ENCODE assay signal across 25 mouse cellular contexts in genomic region chrX:21220422-21220821, GRCm38 (mm10). TPM values are rescaled to one million over a fixed set of nuclear protein-coding genes. Genes with fewer than 3 reads are reported as not detected.
"Had no signal": no experiment of that assay in that cellular context is flagged by ENCODE, and none has a peak within 500 bp of the region (broad histone marks: within the 10 kb centered on the region; RNA-seq: fewer than 3 reads in every experiment).

No protein-coding gene starts in this region.

- H3K27ac ChIP-seq: neural tube, embryonic 12.5 days; neural tube, embryonic 13.5 days; neural tube, embryonic 15.5 days; stomach, embryonic 15.5 days; stomach, postnatal 0 days had no signal

- DNase-seq: retina, postnatal 1 day; right cerebral cortex, adult 18-20 months; right cerebral cortex, postnatal 14 days; right cerebral cortex, postnatal 25 days; right cerebral cortex, postnatal 4 days; spleen, adult 18-20 months; thymus, adult 18-20 months; thymus, adult 2 months; thymus, postnatal 14 days; thymus, postnatal 25 days; thymus, postnatal 36 days; thymus, postnatal 4 days had no signal

- H3K27me3 ChIP-seq: neural tube, embryonic 12.5 days; neural tube, embryonic 13.5 days; neural tube, embryonic 15.5 days; stomach, embryonic 15.5 days had no signal

- H3K36me3 ChIP-seq: neural tube, embryonic 12.5 days; neural tube, embryonic 13.5 days; neural tube, embryonic 15.5 days; stomach, embryonic 15.5 days had no signal

- H3K4me1 ChIP-seq: neural tube, embryonic 12.5 days; neural tube, embryonic 13.5 days; neural tube, embryonic 15.5 days; stomach, embryonic 15.5 days had no signal

- H3K9me3 ChIP-seq: neural tube, embryonic 12.5 days; neural tube, embryonic 13.5 days; neural tube, embryonic 15.5 days; stomach, embryonic 15.5 days had no signal

- H3K9ac ChIP-seq: neural tube, embryonic 12.5 days; neural tube, embryonic 13.5 days; neural tube, embryonic 15.5 days; stomach, embryonic 15.5 days had no signal

- H3K4me3 ChIP-seq: neural tube, embryonic 12.5 days; neural tube, embryonic 13.5 days; neural tube, embryonic 15.5 days; stomach, embryonic 15.5 days had no signal

- H3K4me2 ChIP-seq: neural tube, embryonic 12.5 days; neural tube, embryonic 13.5 days; neural tube, embryonic 15.5 days; stomach, embryonic 15.5 days had no signal

RNA-seq across cellular contexts. Expression of gene Gm21876, which starts 45.0 kb away (rescaled TPM):
- total RNA-seq: neutrophil, adult 5-6 weeks had no signal
- polyA plus RNA-seq: neural tube, embryonic 12.5 days; neural tube, embryonic 13.5 days; neural tube, embryonic 14.5 days; neural tube, embryonic 15.5 days; small intestine, adult 2 months; spleen, adult 2 months; stomach, embryonic 14.5 days; stomach, embryonic 15.5 days; stomach, embryonic 16.5 days; stomach, postnatal 0 days; thymus, adult 2 months; thymus, postnatal 0 days; urinary bladder, adult 2 months had no signal
